Mouse (Mus musculus) MEL (cell line): ENCODE results near the gene Naip1. TPM values are rescaled to one million over a fixed set of nuclear protein-coding genes. Genes with fewer than 3 reads are reported as not detected.

Experiments
- DNase-seq: peaks from one replicate; pipeline ENCODE4 v3.0.0; 2011; ENCODE audit warnings: low read depth, low spot score
- H3K27ac ChIP-seq: 2 replicates; pipeline ENCODE4 v1.5.1; 2012; ENCODE audit warnings: low read depth, mild to moderate bottlenecking, control low read depth, low read length, moderate library complexity; ENCODE audit not compliant: control insufficient read depth
- H3K27me3 ChIP-seq, 2 experiments: fragments of 150-350 bp in 1 of 2; sonication (generic) in 1 of 2; 2 replicates each; pipeline ENCODE4 v1.6.1; 2012; ENCODE audit warnings: low read length in 2 of 2, mild to moderate bottlenecking in 2 of 2, improper control_type of control experiment in 1 of 2, moderate library complexity in 1 of 2; ENCODE audit not compliant: insufficient read depth in 2 of 2, control insufficient read depth in 1 of 2
- H3K36me3 ChIP-seq, 2 experiments: 2 replicates each; pipeline ENCODE4 v1.6.1; 2012 to 2014; ENCODE audit warnings: low read length in 2 of 2, improper control_type of control experiment in 1 of 2, inconsistent platforms in 1 of 2, mild to moderate bottlenecking in 1 of 2; ENCODE audit not compliant: insufficient read depth in 2 of 2, control insufficient read depth in 1 of 2
- H3K4me1 ChIP-seq, 2 experiments: fragments of 150-350 bp in 1 of 2; sonication (generic) in 1 of 2; 2 replicates each; pipeline ENCODE4 v1.6.1; 2012; ENCODE audit warnings: low read length in 2 of 2, improper control_type of control experiment in 1 of 2, mild to moderate bottlenecking in 1 of 2; ENCODE audit not compliant: insufficient read depth in 2 of 2, control insufficient read depth in 1 of 2
- H3K4me3 ChIP-seq, 2 experiments: fragments of 150-350 bp in 1 of 2; sonication (generic) in 1 of 2; 2 replicates each; pipeline ENCODE4 v1.5.1; 2012; ENCODE audit warnings: low read depth in 2 of 2, low read length in 2 of 2, mild to moderate bottlenecking in 2 of 2, moderate library complexity in 2 of 2, control low read depth in 1 of 2, improper control_type of control experiment in 1 of 2; ENCODE audit not compliant: control insufficient read depth in 1 of 2, insufficient read depth in 1 of 2
- H3K79me2 ChIP-seq: 2 replicates; pipeline ENCODE4 v1.6.1; 2012; ENCODE audit warnings: mild to moderate bottlenecking, low read length, moderate library complexity; ENCODE audit not compliant: control insufficient read depth, poor library complexity, insufficient read depth
- H3K9ac ChIP-seq: 2 replicates; pipeline ENCODE4 v1.6.1; 2012; ENCODE audit warnings: low read depth, mild to moderate bottlenecking, control low read depth, low read length, moderate library complexity; ENCODE audit not compliant: control insufficient read depth, poor library complexity, severe bottlenecking
- H3K9me3 ChIP-seq: fragments of 150-350 bp; sonication (generic); replicated peaks from 2 replicates; pipeline ENCODE4 v1.6.1; 2012; ENCODE audit warnings: mild to moderate bottlenecking, low read length, improper control_type of control experiment, moderate library complexity; ENCODE audit not compliant: insufficient read depth
- CHD1 ChIP-seq: IDR thresholded peaks from 2 replicates; pipeline ENCODE4 v1.6.1; 2012; ENCODE audit warnings: low read depth, mild to moderate bottlenecking, inconsistent platforms, low read length, improper control_type of control experiment
- CHD2 ChIP-seq: IDR thresholded peaks from 2 replicates; pipeline ENCODE4 v1.6.1; 2011; ENCODE audit warnings: low read length, improper control_type of control experiment
- E2F4 ChIP-seq: IDR thresholded peaks from 2 replicates; pipeline ENCODE4 v1.6.1; 2011; ENCODE audit warnings: low read depth, low read length, improper control_type of control experiment, borderline replicate concordance
- ELF1 ChIP-seq: IDR thresholded peaks from 2 replicates; pipeline ENCODE4 v1.6.1; 2014; ENCODE audit warnings: low read depth, mild to moderate bottlenecking, inconsistent platforms, low read length, improper control_type of control experiment, moderate library complexity
- EP300 ChIP-seq, 2 experiments: IDR thresholded peaks; 2 replicates each; pipeline ENCODE4 v1.6.1; 2011; ENCODE audit warnings: improper control_type of control experiment in 2 of 2, low read length in 2 of 2, low read depth in 1 of 2, mild to moderate bottlenecking in 1 of 2
- GABPA ChIP-seq: IDR thresholded peaks from 2 replicates; pipeline ENCODE4 v1.6.1; 2012; ENCODE audit warnings: low read depth, mild to moderate bottlenecking, inconsistent platforms, low read length, improper control_type of control experiment, moderate library complexity
- HCFC1 ChIP-seq: IDR thresholded peaks from 2 replicates; pipeline ENCODE4 v1.6.1; 2012; ENCODE audit warnings: low read depth, mild to moderate bottlenecking, inconsistent platforms, low read length, improper control_type of control experiment, moderate library complexity
- JUND ChIP-seq: IDR thresholded peaks from 2 replicates; pipeline ENCODE4 v1.6.1; 2011; ENCODE audit warnings: low read depth, mild to moderate bottlenecking, improper control_type of control experiment, low read length
- KAT2A ChIP-seq: conservative IDR thresholded peaks from 2 replicates; pipeline ENCODE4 v1.6.1; 2012; ENCODE audit warnings: low read depth, low read length, improper control_type of control experiment, inconsistent platforms
- MAFK ChIP-seq: IDR thresholded peaks from 2 replicates; pipeline ENCODE4 v1.6.1; 2011; ENCODE audit warnings: low read depth, mild to moderate bottlenecking, low read length, improper control_type of control experiment, borderline replicate concordance
- MAZ ChIP-seq: IDR thresholded peaks from 2 replicates; pipeline ENCODE4 v1.6.1; 2012; ENCODE audit warnings: low read depth, mild to moderate bottlenecking, inconsistent platforms, low read length, improper control_type of control experiment
- MXI1 ChIP-seq: IDR thresholded peaks from 2 replicates; pipeline ENCODE4 v1.6.1; 2011; ENCODE audit warnings: mild to moderate bottlenecking, low read depth, low read length, improper control_type of control experiment
- MYB ChIP-seq: IDR thresholded peaks from 2 replicates; pipeline ENCODE4 v1.6.1; 2011; ENCODE audit warnings: mild to moderate bottlenecking, low read depth, low read length, improper control_type of control experiment
- NELFE ChIP-seq: IDR thresholded peaks from 2 replicates; pipeline ENCODE4 v1.6.1; 2011; ENCODE audit warnings: low read depth, low read length, improper control_type of control experiment
- POLR2AphosphoS2 ChIP-seq: IDR thresholded peaks from 2 replicates; pipeline ENCODE4 v1.6.1; 2011; ENCODE audit warnings: low read length, improper control_type of control experiment
- POLR2AphosphoS5 ChIP-seq: IDR thresholded peaks from 2 replicates; pipeline ENCODE4 v1.6.1; 2012; ENCODE audit warnings: low read depth, borderline replicate concordance, mild to moderate bottlenecking, inconsistent platforms, low read length, moderate library complexity, mixed read lengths
- SIN3A ChIP-seq: IDR thresholded peaks from 2 replicates; pipeline ENCODE4 v1.6.1; 2012; ENCODE audit warnings: low read length, improper control_type of control experiment, inconsistent platforms
- TAL1 ChIP-seq: IDR thresholded peaks from 2 replicates; pipeline ENCODE4 v1.6.1; 2012; ENCODE audit warnings: mild to moderate bottlenecking, inconsistent platforms, low read length, moderate library complexity, mixed read lengths
- TBP ChIP-seq: IDR thresholded peaks from 2 replicates; pipeline ENCODE4 v1.8.0; 2011; ENCODE audit warnings: low read depth, low read length, improper control_type of control experiment
- TCF12 ChIP-seq: IDR thresholded peaks from 2 replicates; pipeline ENCODE4 v1.6.1; 2014; ENCODE audit warnings: low read depth, mild to moderate bottlenecking, inconsistent platforms, low read length, improper control_type of control experiment, moderate library complexity
- UBTF ChIP-seq: IDR thresholded peaks from 2 replicates; pipeline ENCODE4 v1.6.1; 2012; ENCODE audit warnings: low read depth, mild to moderate bottlenecking, inconsistent platforms, low read length, improper control_type of control experiment, moderate library complexity, borderline replicate concordance; ENCODE audit not compliant: insufficient read depth
- USF1 ChIP-seq: IDR thresholded peaks from 2 replicates; pipeline ENCODE4 v1.6.1; 2014; ENCODE audit warnings: low read depth, mild to moderate bottlenecking, inconsistent platforms, low read length, improper control_type of control experiment, moderate library complexity
- USF2 ChIP-seq, 2 experiments: IDR thresholded peaks; 2 replicates each; pipeline ENCODE4 v1.6.1; 2011 to 2012; ENCODE audit warnings: improper control_type of control experiment in 2 of 2, low read length in 2 of 2, borderline replicate concordance in 1 of 2, inconsistent platforms in 1 of 2, low read depth in 1 of 2, mild to moderate bottlenecking in 1 of 2; ENCODE audit not compliant: insufficient read depth in 1 of 2
- ZKSCAN1 ChIP-seq: IDR thresholded peaks from 2 replicates; pipeline ENCODE4 v1.6.1; 2012; ENCODE audit warnings: low read depth, mild to moderate bottlenecking, inconsistent platforms, low read length, improper control_type of control experiment, moderate library complexity
- ZMIZ1 ChIP-seq: IDR thresholded peaks from 2 replicates; pipeline ENCODE4 v1.6.1; 2012; ENCODE audit warnings: low read depth, mild to moderate bottlenecking, inconsistent platforms, low read length, improper control_type of control experiment, moderate library complexity
- polyA plus RNA-seq, 2 experiments: library from polyadenylated mRNA; stranded (reverse) in 1 of 2; unstranded in 1 of 2; fragments of >175 nt in 1 of 2; fragments of >200 nt in 1 of 2; gene quantifications; 2 replicates each; pipeline versions ENCODE4 v1.2.1 to v1.2.4; 2012; ENCODE audit warnings: low replicate concordance in 2 of 2, low read depth in 1 of 2; ENCODE audit not compliant: insufficient read length in 2 of 2, insufficient read depth in 1 of 2, missing spikeins in 1 of 2
- total RNA-seq: library from RNA; depleted of rRNA; stranded (reverse); fragments of 300-350 nt; gene quantifications from 2 replicates; pipeline ENCODE4 v1.2.3, GENCODE M21; 2012

The Naip1 gene
- total and polyA plus RNA-seq, 3 experiments: 0.01 TPM; not detected in 2

GRCm38 (mm10) chr13:100490424-100490823 lies 37.8 kb upstream of the Naip1 start (continued):
- TF ChIP-seq ELF1 (no peak), SIN3A (peak; percentile 81), NELFE (no peak), UBTF (no peak), ZKSCAN1 (no peak), MXI1 (peak; percentile 89), POLR2AphosphoS2 (no peak), MAFK (peak; percentile 98), TBP (no peak), E2F4 (no peak), MYB (no peak), USF1 (no peak), JUND (no peak), HCFC1 (no peak), EP300 (IDR thresholded peaks at IDR 0.05; ENCODE audit: low read depth in 1 of 2, low read length in 2 of 2) (peak; percentile 50 to 51; a peak in 3 of 4 replicates), CHD1 (no peak), GABPA (no peak), CHD2 (no peak), TCF12 (peak; percentile 24; the same call in 1 of the 2 replicates), MAZ (no peak), TAL1 (peak; percentile 23), KAT2A (no peak)
- TF ChIP-seq, all 39 proteins: peak for 10

GRCm38 (mm10) chr13:100483610-100484009 lies 30.9 kb upstream of the Naip1 start:
- TF ChIP-seq MYB (no peak), POLR2AphosphoS5 (no peak), SIN3A (no peak), ZKSCAN1 (no peak), TCF12 (no peak), GABPA (no peak), ELF1 (no peak), USF2 (IDR thresholded peaks at IDR 0.05; ENCODE audit: borderline replicate concordance in 1 of 2, insufficient read depth in 1 of 2, low read depth in 1 of 2, low read length in 2 of 2) (no peak), MAZ (no peak), MAFK (no peak), MXI1 (no peak), ZMIZ1 (no peak), CHD2 (no peak), EP300 (IDR thresholded peaks at IDR 0.05; ENCODE audit: low read depth in 1 of 2, low read length in 2 of 2) (no peak)
- H3K27me3 ChIP-seq: no peaks in the 10 kb centered on the region
- H3K4me1 ChIP-seq: no peaks in the 10 kb centered on the region
- H3K9me3 ChIP-seq: no peaks in the 10 kb centered on the region
- H3K36me3 ChIP-seq: peaks cover 0 to 27% of the 10 kb centered on the region in 2 experiments; a peak in 2 of 4 replicates
- H3K9ac ChIP-seq: no peak overlapping the region
- peaks cover 2% of the 10 kb centered on the region; the same call in 1 of the 2 replicates for H3K79me2 ChIP-seq
- H3K27ac ChIP-seq: no peak overlapping the region
- no peak for DNase-seq
- no peak overlapping the region for H3K4me3 ChIP-seq
